In the genomic region with DNA sequence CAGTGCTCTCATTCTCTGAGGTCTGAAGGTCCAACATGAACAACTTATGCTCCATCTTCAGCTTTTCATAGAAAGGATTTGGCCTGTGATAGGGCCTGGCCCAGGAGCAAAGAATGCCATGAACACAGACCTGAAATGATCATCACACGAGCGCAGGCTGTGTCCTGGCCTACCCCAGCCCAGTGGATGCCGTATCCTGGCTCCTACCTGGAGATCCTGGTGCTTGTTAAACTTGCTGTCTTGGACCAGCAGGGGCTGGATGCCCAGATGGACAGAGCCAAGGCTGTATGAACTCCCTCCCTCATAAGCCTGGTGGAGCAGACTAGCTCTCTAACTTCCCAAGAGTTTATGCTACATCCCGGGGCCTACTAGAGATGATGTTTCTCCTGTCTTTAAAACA, we compare ENCODE assay signal across 28 mouse cellular contexts.
"Had no signal": no experiment of that assay in that cellular context is flagged by ENCODE, and none has a peak within 500 bp of the region (broad histone marks: within the 10 kb centered on the region; RNA-seq: fewer than 3 reads in every experiment).

No protein-coding gene starts in this region.

- H3K9ac ChIP-seq: embryonic facial prominence, embryonic 12.5 days; embryonic facial prominence, embryonic 13.5 days; embryonic facial prominence, embryonic 15.5 days; forebrain, embryonic 12.5 days; forebrain, embryonic 15.5 days; forebrain, postnatal 0 days had no signal

- H3K4me3 ChIP-seq: embryonic facial prominence, embryonic 10.5 days; embryonic facial prominence, embryonic 12.5 days; embryonic facial prominence, embryonic 13.5 days; embryonic facial prominence, embryonic 15.5 days; erythroblast, embryonic 14.5 days; forebrain, embryonic 10.5 days; forebrain, embryonic 12.5 days; forebrain, embryonic 15.5 days; gastrocnemius, adult 2 months; heart, adult 2 months had no signal

- H3K36me3 ChIP-seq: embryonic facial prominence, embryonic 10.5 days; embryonic facial prominence, embryonic 12.5 days; embryonic facial prominence, embryonic 13.5 days; embryonic facial prominence, embryonic 15.5 days; forebrain, embryonic 10.5 days; forebrain, embryonic 12.5 days; forebrain, embryonic 15.5 days had no signal

- DNase-seq: cerebellum, adult 18-20 months; cerebellum, adult 2 months; cerebellum, adult 8-10 months; cerebellum, adult 9-10 months; cerebellum, adult 9-11 months; cerebellum, postnatal 10 days; cerebellum, postnatal 14 days; cerebellum, postnatal 25 days; cerebellum, postnatal 36 days; embryo, embryonic 11 days; forebrain, postnatal 0 days; gastrocnemius, adult 2 months; gastrocnemius, postnatal 10 days; gastrocnemius, postnatal 14 days; gastrocnemius, postnatal 25 days; gastrocnemius, postnatal 36 days; heart, adult 18-20 months; heart, adult 2 months had no signal

- H3K27ac ChIP-seq: embryonic facial prominence, embryonic 10.5 days; embryonic facial prominence, embryonic 12.5 days; embryonic facial prominence, embryonic 13.5 days; embryonic facial prominence, embryonic 15.5 days; forebrain, embryonic 10.5 days; forebrain, embryonic 12.5 days; forebrain, embryonic 15.5 days; gastrocnemius, adult 2 months; heart, adult 2 months had no signal

- ATAC-seq: forebrain, embryonic 14.5 days; forebrain, embryonic 15.5 days; forebrain, embryonic 16.5 days; forebrain, postnatal 0 days had no signal

- H3K9me3 ChIP-seq: embryonic facial prominence, embryonic 10.5 days; embryonic facial prominence, embryonic 12.5 days; embryonic facial prominence, embryonic 15.5 days; forebrain, embryonic 10.5 days; forebrain, embryonic 12.5 days; forebrain, embryonic 15.5 days had no signal

- H3K4me1 ChIP-seq: embryonic facial prominence, embryonic 10.5 days; embryonic facial prominence, embryonic 12.5 days; embryonic facial prominence, embryonic 13.5 days; embryonic facial prominence, embryonic 15.5 days; forebrain, embryonic 10.5 days; forebrain, embryonic 12.5 days; forebrain, embryonic 15.5 days had no signal

- H3K27me3 ChIP-seq: embryonic facial prominence, embryonic 13.5 days; embryonic facial prominence, embryonic 15.5 days; forebrain, embryonic 12.5 days; forebrain, embryonic 15.5 days had no signal

- H3K4me2 ChIP-seq: embryonic facial prominence, embryonic 12.5 days; embryonic facial prominence, embryonic 13.5 days; embryonic facial prominence, embryonic 15.5 days; forebrain, embryonic 12.5 days; forebrain, embryonic 15.5 days had no signal
